Mouse (Mus musculus) brown adipose tissue, adult 24 weeks (tissue): ENCODE measurements around the gene Schip1. TPM values are rescaled to one million over a fixed set of nuclear protein-coding genes. Genes with fewer than 3 reads are reported as not detected.

Experiments
- H3K27ac ChIP-seq: fragments of 200-500 bp; replicated peaks from 2 replicates; pipeline ENCODE4 v1.5.1; 2012; ENCODE audit warnings: low read depth, mild to moderate bottlenecking, low read length
- H3K4me1 ChIP-seq: fragments of 200-500 bp; 2 replicates; pipeline ENCODE4 v1.6.1; 2012; ENCODE audit warnings: low read length, mixed read lengths; ENCODE audit not compliant: control insufficient read depth, insufficient read depth, insufficient read length
- H3K4me3 ChIP-seq: fragments of 200-500 bp; 2 replicates; pipeline ENCODE4 v1.5.1; 2012; ENCODE audit warnings: low read depth, mild to moderate bottlenecking, low read length, moderate library complexity; ENCODE audit not compliant: insufficient read depth
- polyA plus RNA-seq: library from polyadenylated mRNA; stranded (reverse); fragments of >200 nt; gene quantifications from 2 replicates; pipeline ENCODE4 v1.2.4, GENCODE M21; 2012; ENCODE audit not compliant: missing spikeins, insufficient read depth, insufficient read length

Schip1 gene
- polyA plus RNA-seq, 1 experiment = 6.5 TPM

- no peak overlapping the region for H3K27ac ChIP-seq
- H3K4me1 ChIP-seq = no peaks in the 10 kb centered on the region
These were observed 218.4 kb downstream of the Schip1 start for GRCm38 (mm10) chr3:68282844-68283594.

GRCm38 (mm10) chr3:68283595-68283991, 219.0 kb downstream of the Schip1 start:
- H3K4me1 ChIP-seq = no peaks in the 10 kb centered on the region
- no peak overlapping the region for H3K27ac ChIP-seq
- H3K4me3 ChIP-seq = no peak overlapping the region

More at GRCm38 (mm10) chr3:68282844-68283594, 218.4 kb downstream of the Schip1 start:
- no peak overlapping the region for H3K4me3 ChIP-seq

GRCm38 (mm10) chr3:68284500-68284899, 219.9 kb downstream of the Schip1 start:
- no peak overlapping the region for H3K4me3 ChIP-seq
- H3K4me1 ChIP-seq = no peaks in the 10 kb centered on the region
- H3K27ac ChIP-seq = no peak overlapping the region

GRCm38 (mm10) chr3:68296752-68297151, 232.2 kb downstream of the Schip1 start:
- Histone ChIP-seq H3K4me3 (no peak overlapping the region), H3K27ac (no peak overlapping the region), H3K4me1 (no peaks in the 10 kb centered on the region)

GRCm38 (mm10) chr3:68305647-68306046, 241.0 kb downstream of the Schip1 start:
- no peaks in the 10 kb centered on the region for H3K4me1 ChIP-seq
- H3K27ac ChIP-seq = no peak overlapping the region
- H3K4me3 ChIP-seq = no peak overlapping the region

GRCm38 (mm10) chr3:68306726-68307125, 242.1 kb downstream of the Schip1 start:
- Histone ChIP-seq H3K4me1 (no peaks in the 10 kb centered on the region), H3K4me3 (no peak overlapping the region), H3K27ac (no peak overlapping the region)

- H3K4me3 ChIP-seq = no peak overlapping the region
- no peak overlapping the region for H3K27ac ChIP-seq
- H3K4me1 ChIP-seq = no peaks in the 10 kb centered on the region
These were observed 261.0 kb downstream of the Schip1 start for GRCm38 (mm10) chr3:68325575-68325974.

GRCm38 (mm10) chr3:68332515-68332914, 267.9 kb downstream of the Schip1 start:
- Histone ChIP-seq H3K27ac (no peak overlapping the region), H3K4me3 (no peak overlapping the region), H3K4me1 (no peaks in the 10 kb centered on the region)

GRCm38 (mm10) chr3:68335501-68335900, 270.9 kb downstream of the Schip1 start:
- Histone ChIP-seq H3K27ac (no peak overlapping the region), H3K4me3 (no peak overlapping the region), H3K4me1 (no peaks in the 10 kb centered on the region)

- Histone ChIP-seq H3K27ac (no peak overlapping the region), H3K4me3 (no peak overlapping the region), H3K4me1 (no peaks in the 10 kb centered on the region)
These were observed 286.0 kb downstream of the Schip1 start for GRCm38 (mm10) chr3:68350624-68351023.

- Histone ChIP-seq H3K4me1 (no peaks in the 10 kb centered on the region), H3K27ac (no peak overlapping the region), H3K4me3 (no peak overlapping the region)
These were observed 286.9 kb downstream of the Schip1 start for GRCm38 (mm10) chr3:68351461-68351860.

- Histone ChIP-seq H3K4me1 (no peaks in the 10 kb centered on the region), H3K4me3 (no peak overlapping the region), H3K27ac (no peak overlapping the region)
These were observed 288.4 kb downstream of the Schip1 start for GRCm38 (mm10) chr3:68352961-68353360.

- H3K4me3 ChIP-seq = no peak overlapping the region
- no peaks in the 10 kb centered on the region for H3K4me1 ChIP-seq
- H3K27ac ChIP-seq = no peak overlapping the region
These were observed 288.9 kb downstream of the Schip1 start for GRCm38 (mm10) chr3:68353492-68353891.

GRCm38 (mm10) chr3:68356516-68356915, 291.9 kb downstream of the Schip1 start:
- no peaks in the 10 kb centered on the region for H3K4me1 ChIP-seq
- H3K27ac ChIP-seq = no peak overlapping the region
- no peak overlapping the region for H3K4me3 ChIP-seq

- Histone ChIP-seq H3K4me1 (no peaks in the 10 kb centered on the region), H3K4me3 (no peak overlapping the region), H3K27ac (no peak overlapping the region)
These were observed 303.4 kb downstream of the Schip1 start for GRCm38 (mm10) chr3:68368029-68368428.

GRCm38 (mm10) chr3:68372925-68373324, 308.3 kb downstream of the Schip1 start:
- H3K4me3 ChIP-seq = no peak overlapping the region
- H3K4me1 ChIP-seq = no peaks in the 10 kb centered on the region
- H3K27ac ChIP-seq = no peak overlapping the region
